Mouse (Mus musculus): ENCODE results near the gene Fbxo24.

GRCm38 (mm10) chr5:137598100-137598826 is 30.5 kb downstream of the Fbxo24 start:
- TF ChIP-seq CTCF (IDR thresholded peaks at IDR 0.05; ENCODE audit: borderline replicate concordance, control insufficient read depth, extremely low read depth, insufficient read depth, low read length, poor library complexity) (no peak), POLR2A (IDR thresholded peaks at IDR 0.05; ENCODE audit: control insufficient read depth, extremely low read depth, insufficient read depth, low read length, poor library complexity) (no peak)

Measured in thymus, adult 2 months (tissue).